Mouse (Mus musculus): ENCODE data around the gene Strada.
"Not testable (repeated sequence)": the region's sequence is repeated elsewhere in the genome, so short reads cannot be mapped to it uniquely, and the experiment has no call there.

The Strada gene

GRCm38 (mm10) chr11:106202123-106202465 lies at the start of gene Strada:
Strada (minus strand) TSS chr11:106202168.
- DNase-seq: no peak

- no peak for DNase-seq
These were observed 47.4 kb upstream of the Strada start for GRCm38 (mm10) chr11:106249326-106249725.

- DNase-seq: peak; percentile 21
These were observed 44.9 kb upstream of the Strada start for GRCm38 (mm10) chr11:106246834-106247233.

GRCm38 (mm10) chr11:106233978-106234377 lies 32.0 kb upstream of the Strada start:
- not testable (repeated sequence) for DNase-seq

GRCm38 (mm10) chr11:106220603-106221002 lies 18.6 kb upstream of the Strada start:
- no peak for DNase-seq

- DNase-seq: peak; percentile 98
These were observed 14.9 kb upstream of the Strada start, which contains the start of gene Ddx42 for GRCm38 (mm10) chr11:106216730-106217490. Ddx42 (plus strand) TSS chr11:106216926.

GRCm38 (mm10) chr11:106215927-106216729 lies 14.2 kb upstream of the Strada start, which contains the start of gene Ccdc47:
Ccdc47 (minus strand) TSS chr11:106216344.
- peak; percentile 100 for DNase-seq

GRCm38 (mm10) chr11:106215450-106215859 lies 13.5 kb upstream of the Strada start:
- no peak for DNase-seq

- no peak for DNase-seq
These were observed 12.9 kb upstream of the Strada start for GRCm38 (mm10) chr11:106214856-106215255.

GRCm38 (mm10) chr11:106212771-106213170 lies 10.8 kb upstream of the Strada start:
- no peak for DNase-seq

- DNase-seq: no peak
These were observed 438 bp downstream of the Strada start for GRCm38 (mm10) chr11:106201337-106202122.

GRCm38 (mm10) chr11:106200756-106201155 lies 1.2 kb downstream of the Strada start:
- DNase-seq: no peak

GRCm38 (mm10) chr11:106199997-106200396 lies 2.0 kb downstream of the Strada start:
- not testable (repeated sequence) for DNase-seq

- DNase-seq: no peak
These were observed 3.7 kb downstream of the Strada start for GRCm38 (mm10) chr11:106198277-106198676.

- DNase-seq: no peak
These were observed 6.6 kb downstream of the Strada start for GRCm38 (mm10) chr11:106195341-106195740.

GRCm38 (mm10) chr11:106194891-106195290 lies 7.1 kb downstream of the Strada start:
- DNase-seq: no peak

GRCm38 (mm10) chr11:106194155-106194541 lies 7.8 kb downstream of the Strada start:
- no peak for DNase-seq

- DNase-seq: peak; percentile 98
These were observed 8.4 kb downstream of the Strada start for GRCm38 (mm10) chr11:106193371-106194154.

- DNase-seq: no peak
These were observed 9.2 kb downstream of the Strada start for GRCm38 (mm10) chr11:106192657-106193370.

- no peak for DNase-seq
These were observed 9.7 kb downstream of the Strada start for GRCm38 (mm10) chr11:106192241-106192640.

GRCm38 (mm10) chr11:106191716-106192115 lies 10.3 kb downstream of the Strada start:
- DNase-seq: no peak

- DNase-seq: no peak
These were observed 14.6 kb downstream of the Strada start for GRCm38 (mm10) chr11:106187326-106187725.
